In the genomic region with DNA sequence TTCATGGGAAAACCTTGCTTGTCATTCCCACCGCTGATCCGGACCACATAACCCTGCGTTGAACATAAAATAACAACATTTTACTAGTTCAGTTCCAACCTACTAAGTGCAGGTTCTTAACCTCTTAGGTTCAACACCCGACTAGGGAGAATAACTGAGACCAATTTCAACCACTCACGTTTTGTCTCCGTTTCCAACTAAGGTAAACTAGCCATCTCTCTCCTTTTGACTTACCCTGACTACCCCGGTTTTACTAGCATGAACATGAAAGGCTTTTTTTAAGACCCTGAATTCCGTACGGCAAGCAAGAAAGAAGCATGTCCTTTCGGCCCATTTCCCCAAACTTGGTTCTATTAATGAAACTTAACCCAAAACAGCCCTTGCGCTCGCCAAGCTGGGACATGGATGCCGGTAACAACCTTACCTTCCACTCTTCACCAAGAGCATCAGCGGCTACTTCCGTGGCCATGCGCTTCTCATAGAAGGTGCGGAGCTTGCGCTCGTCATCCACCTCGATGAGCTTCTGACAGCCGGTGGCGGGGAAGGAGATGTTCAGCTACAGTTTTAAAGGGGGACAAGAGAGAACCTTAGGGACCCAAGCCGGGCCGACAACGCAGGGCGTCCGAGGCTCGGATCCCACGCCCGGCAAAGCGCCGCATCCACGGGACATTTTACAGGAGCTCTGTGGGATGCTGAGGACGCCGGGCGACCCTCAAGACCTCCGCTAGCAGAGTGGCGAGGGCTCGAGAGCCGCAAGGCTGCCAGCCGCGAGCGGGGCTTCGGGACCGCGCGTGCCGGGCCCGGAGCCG, we compare ENCODE assay signal across 8 mouse cellular contexts. TPM values are rescaled to one million over a fixed set of nuclear protein-coding genes. Genes with fewer than 3 reads are reported as not detected.
DNase-seq lines count a peak whose midpoint lies in the region; ATAC-seq lines count a peak whose summit lies in the region.

No protein-coding gene starts in this region.

- H3K9ac ChIP-seq in kidney, embryonic 15.5 days: peak overlapping the region; percentile 99
- peak overlapping the region; percentile 87 for H3K9ac ChIP-seq in intestine, embryonic 14.5 days (ENCODE audit: low read length)

- peak overlapping the region; percentile 97 for H3K27ac ChIP-seq in kidney, embryonic 15.5 days
- peak overlapping the region; percentile 99 for H3K27ac ChIP-seq in embryonic facial prominence, embryonic 10.5 days (replicated peaks)
- H3K27ac ChIP-seq in intestine, embryonic 14.5 days (ENCODE audit: low read depth): peak overlapping the region; percentile 92

- H3K36me3 ChIP-seq in kidney, embryonic 15.5 days: peaks cover 39% of the 10 kb centered on the region
- peaks cover 46% of the 10 kb centered on the region for H3K36me3 ChIP-seq in embryonic facial prominence, embryonic 10.5 days (replicated peaks)
- peaks cover 31% of the 10 kb centered on the region for H3K36me3 ChIP-seq in intestine, embryonic 14.5 days (ENCODE audit: control insufficient read depth, insufficient read depth, low read length)

- H3K4me3 ChIP-seq in kidney, embryonic 15.5 days (replicated peaks): peak overlapping the region; percentile 94
- H3K4me3 ChIP-seq in embryonic facial prominence, embryonic 10.5 days: peak overlapping the region; percentile 98
- peak overlapping the region; percentile 49 for H3K4me3 ChIP-seq in intestine, embryonic 14.5 days (ENCODE audit: low read depth, low read length)

- no peaks in the 10 kb centered on the region for H3K27me3 ChIP-seq in kidney, embryonic 15.5 days
- no peaks in the 10 kb centered on the region for H3K27me3 ChIP-seq in embryonic facial prominence, embryonic 10.5 days (replicated peaks; ENCODE audit: low read depth, poor library complexity, severe bottlenecking)
- H3K27me3 ChIP-seq in intestine, embryonic 14.5 days (replicated peaks; ENCODE audit: control insufficient read depth, insufficient read depth, low read length): no peaks in the 10 kb centered on the region

- H3K9me3 ChIP-seq in kidney, embryonic 15.5 days (replicated peaks): no peaks in the 10 kb centered on the region
- H3K9me3 ChIP-seq in embryonic facial prominence, embryonic 10.5 days: no peaks in the 10 kb centered on the region
- H3K9me3 ChIP-seq in intestine, embryonic 14.5 days (ENCODE audit: control insufficient read depth, low read length): 0 out of 2 replicates have a peak, but pooled peaks cover 2% of the 10 kb centered on the region

- no peak for DNase-seq in kidney, postnatal 14 days
- DNase-seq in embryonic facial prominence, embryonic 10.5 days (ENCODE audit: low spot score): no peak
- peak; percentile 65 for DNase-seq in intestine, embryonic 14.5 days (ENCODE audit: low spot score)
- DNase-seq in naive thymus-derived CD4-positive, alpha-beta T cell, adult 2 months (ENCODE audit: low read depth): peak; percentile 54
- no peak for DNase-seq in frontal cortex, postnatal 10 days (ENCODE audit: low spot score in 2 of 2)
- no peak for DNase-seq in left cerebral cortex, adult 18-20 months (ENCODE audit: low spot score in 2 of 2)

- 1% methylated on average over 50 of the region's 50 CpGs for WGBS in kidney, embryonic 15.5 days
- WGBS in embryonic facial prominence, embryonic 10.5 days: 2% methylated on average over 50 of the region's 50 CpGs
- WGBS in intestine, embryonic 14.5 days: 2% methylated on average over 50 of the region's 50 CpGs

- peaks cover 17% of the 10 kb centered on the region for H3K4me1 ChIP-seq in kidney, embryonic 15.5 days
- H3K4me1 ChIP-seq in embryonic facial prominence, embryonic 10.5 days: peaks cover 18% of the 10 kb centered on the region
- H3K4me1 ChIP-seq in intestine, embryonic 14.5 days (replicated peaks; ENCODE audit: control insufficient read depth, insufficient read depth, low read length): peaks cover 4% of the 10 kb centered on the region; the same call in 1 of the 2 replicates

- H3K4me2 ChIP-seq in kidney, embryonic 15.5 days: peak overlapping the region; percentile 67
- peak overlapping the region; percentile 59 for H3K4me2 ChIP-seq in intestine, embryonic 14.5 days (ENCODE audit: low read length)

- no peak for ATAC-seq in kidney, embryonic 15.5 days (replicated peaks; ENCODE audit: low FRiP score)
- peak; percentile 12 for ATAC-seq in CD4-positive, CD25-positive, alpha-beta regulatory T cell, adult 4 months
- ATAC-seq in intestine, embryonic 14.5 days (replicated peaks; ENCODE audit: low FRiP score, low TSS enrichment, low read depth): peak; percentile 4; the same call in 1 of the 2 replicates

RNA-seq across cellular contexts. Expression of a gene that starts 0.7 kb away (rescaled TPM):
- polyA plus RNA-seq in kidney, embryonic 15.5 days (2015; fragmentation: Nextera tagmentation; extraction: Ambion mirVana): 768 and 806 TPM in 2 replicates
- polyA plus RNA-seq in CD4-positive, CD25-positive, alpha-beta regulatory T cell, adult 4 months (2017; shearing (Covaris generic)): 1,000 to 10,000 TPM; 2,328 to 3,093 TPM
- 664 and 683 TPM in 2 replicates for polyA plus RNA-seq in embryonic facial prominence, embryonic 10.5 days (2016; fragmentation: Nextera tagmentation; extraction: Ambion mirVana)
- polyA plus RNA-seq in intestine, embryonic 14.5 days (2014; fragmentation: Nextera tagmentation; extraction: Ambion mirVana): 878 and 915 TPM in 2 replicates
- total RNA-seq in left cerebral cortex, adult 18-20 months (2021): 100 to 1,000 TPM; 437 to 446 TPM

RNA-seq across cellular contexts. Expression of a gene that starts 17.7 kb away (rescaled TPM):
- 37.3 and 37.9 TPM in 2 replicates for polyA plus RNA-seq in kidney, embryonic 15.5 days (2015; fragmentation: Nextera tagmentation; extraction: Ambion mirVana)
- polyA plus RNA-seq in CD4-positive, CD25-positive, alpha-beta regulatory T cell, adult 4 months (2017; shearing (Covaris generic)): 10 to 100 TPM in 1 of 2 experiments, 1 to 10 TPM in 1; 5.9 to 10.8 TPM
- polyA plus RNA-seq in embryonic facial prominence, embryonic 10.5 days (2016; fragmentation: Nextera tagmentation; extraction: Ambion mirVana): 15.1 and 17.0 TPM in 2 replicates
- 28.1 and 28.7 TPM in 2 replicates for polyA plus RNA-seq in intestine, embryonic 14.5 days (2014; fragmentation: Nextera tagmentation; extraction: Ambion mirVana)
- 1 to 10 TPM; 4.4 to 9.5 TPM for total RNA-seq in left cerebral cortex, adult 18-20 months (2021)

Comparison
In these comparisons a context has a peak if more than half of its experiments do, and no peak if none do; other contexts are left out.
1. DNase-seq: peak in intestine, embryonic 14.5 days (single experiment) and naive thymus-derived CD4-positive, alpha-beta T cell, adult 2 months (single experiment); none in kidney, postnatal 14 days (single experiment), embryonic facial prominence, embryonic 10.5 days (single experiment), frontal cortex, postnatal 10 days (0 of 2) and left cerebral cortex, adult 18-20 months (0 of 2).
2. Peak in every context shown above with its lines, with median percentiles within 50 percentile points of each other: H3K27ac ChIP-seq and H3K4me3 ChIP-seq.